Mouse (Mus musculus): Measurements from ENCODE around the gene Bcl11b. TPM values are rescaled to one million over a fixed set of nuclear protein-coding genes. Genes with fewer than 3 reads are reported as not detected.
A peak's percentile ranks its signal among the peaks of the same experiment; 100 is the strongest.

The Bcl11b gene
- polyA plus RNA-seq, 1 experiment from 2014 or later: 2.6 TPM

- no peak overlapping the region for H3K27ac ChIP-seq (ENCODE audit: low read length)
- H3K9ac ChIP-seq (replicated peaks; ENCODE audit: low read length): no peak overlapping the region
- no peak overlapping the region for H3K4me2 ChIP-seq (replicated peaks; ENCODE audit: low read depth, low read length)
- H3K27me3 ChIP-seq (ENCODE audit: insufficient read depth, low read length): peaks cover 38% of the 10 kb centered on the region
- 76% methylated on average over 15 of the region's 15 CpGs for WGBS
- ATAC-seq (ENCODE audit: low FRiP score, low TSS enrichment): no peak
- no peak overlapping the region for H3K4me3 ChIP-seq (ENCODE audit: low read length)
- H3K4me1 ChIP-seq (ENCODE audit: insufficient read depth, low read length): peaks cover 6% of the 10 kb centered on the region
- no peaks in the 10 kb centered on the region for H3K9me3 ChIP-seq (ENCODE audit: low read length)
- H3K36me3 ChIP-seq (ENCODE audit: insufficient read depth, low read length): no peaks in the 10 kb centered on the region
Measured at GRCm38 (mm10) chr12:107999751-108000714, 3.4 kb downstream of the Bcl11b start.

- ATAC-seq (ENCODE audit: low FRiP score, low TSS enrichment): no peak
- WGBS: 2% methylated on average over 20 of the region's 20 CpGs
Measured at GRCm38 (mm10) chr12:107998746-107999145, 4.7 kb downstream of the Bcl11b start.

GRCm38 (mm10) chr12:107997901-107998300 lies 5.5 kb downstream of the Bcl11b start:
- H3K9me3 ChIP-seq (ENCODE audit: low read length): no peaks in the 10 kb centered on the region
- no peak overlapping the region for H3K4me2 ChIP-seq (replicated peaks; ENCODE audit: low read depth, low read length)
- 66% methylated on average over 11 of the region's 11 CpGs for WGBS
- no peak overlapping the region for H3K4me3 ChIP-seq (ENCODE audit: low read length)
- no peaks in the 10 kb centered on the region for H3K4me1 ChIP-seq (ENCODE audit: insufficient read depth, low read length)
- peaks cover 45% of the 10 kb centered on the region for H3K27me3 ChIP-seq (ENCODE audit: insufficient read depth, low read length)
- no peak overlapping the region for H3K9ac ChIP-seq (replicated peaks; ENCODE audit: low read length)
- H3K27ac ChIP-seq (ENCODE audit: low read length): no peak overlapping the region
- ATAC-seq (ENCODE audit: low FRiP score, low TSS enrichment): no peak
- no peaks in the 10 kb centered on the region for H3K36me3 ChIP-seq (ENCODE audit: insufficient read depth, low read length)

More at GRCm38 (mm10) chr12:107998746-107999145, 4.7 kb downstream of the Bcl11b start:
- Histone ChIP-seq H3K27ac (ENCODE audit: low read length) (no peak overlapping the region), H3K9ac (replicated peaks; ENCODE audit: low read length) (no peak overlapping the region), H3K4me1 (ENCODE audit: insufficient read depth, low read length) (no peaks in the 10 kb centered on the region), H3K36me3 (ENCODE audit: insufficient read depth, low read length) (no peaks in the 10 kb centered on the region), H3K4me3 (ENCODE audit: low read length) (no peak overlapping the region), H3K27me3 (ENCODE audit: insufficient read depth, low read length) (peaks cover 45% of the 10 kb centered on the region), H3K9me3 (ENCODE audit: low read length) (no peaks in the 10 kb centered on the region), H3K4me2 (replicated peaks; ENCODE audit: low read depth, low read length) (peak overlapping the region; percentile 14; the same call in 1 of the 2 replicates)

DNA sequence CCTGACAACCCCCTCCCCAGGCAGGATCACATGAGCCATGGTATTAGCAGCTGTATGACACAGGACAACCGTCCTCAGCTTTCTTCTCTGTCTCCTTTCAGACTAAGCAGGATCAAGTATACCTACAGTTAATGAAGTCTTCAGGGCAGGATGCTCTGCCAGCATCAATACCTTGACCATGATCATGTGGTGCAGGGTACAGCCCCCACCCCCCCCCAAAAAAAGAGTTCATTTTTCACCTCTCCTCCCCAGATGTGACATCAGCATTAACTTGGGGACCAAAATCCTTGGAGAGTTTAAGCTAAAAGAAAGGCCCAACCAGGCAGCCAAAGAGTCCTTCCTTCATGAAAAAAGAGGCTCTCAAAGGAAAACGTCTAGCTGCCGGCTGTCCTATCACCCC lies 6.2 kb downstream of the Bcl11b start:
- Histone ChIP-seq H3K9ac (replicated peaks; ENCODE audit: low read length) (no peak overlapping the region), H3K9me3 (ENCODE audit: low read length) (no peaks in the 10 kb centered on the region), H3K36me3 (ENCODE audit: insufficient read depth, low read length) (no peaks in the 10 kb centered on the region), H3K27ac (ENCODE audit: low read length) (no peak overlapping the region), H3K4me1 (ENCODE audit: insufficient read depth, low read length) (no peaks in the 10 kb centered on the region), H3K27me3 (ENCODE audit: insufficient read depth, low read length) (peaks cover 45% of the 10 kb centered on the region), H3K4me2 (replicated peaks; ENCODE audit: low read depth, low read length) (no peak overlapping the region), H3K4me3 (ENCODE audit: low read length) (no peak overlapping the region)
- 30% methylated on average over 3 of the region's 3 CpGs for WGBS
- ATAC-seq (ENCODE audit: low FRiP score, low TSS enrichment): no peak

GRCm38 (mm10) chr12:107996773-107997172 lies 6.6 kb downstream of the Bcl11b start:
- H3K4me3 ChIP-seq (ENCODE audit: low read length): no peak overlapping the region
- WGBS: 34% methylated on average over 4 of the region's 4 CpGs
- H3K27ac ChIP-seq (ENCODE audit: low read length): no peak overlapping the region
- H3K27me3 ChIP-seq (ENCODE audit: insufficient read depth, low read length): peaks cover 41% of the 10 kb centered on the region
- H3K4me1 ChIP-seq (ENCODE audit: insufficient read depth, low read length): no peaks in the 10 kb centered on the region
- no peak overlapping the region for H3K4me2 ChIP-seq (replicated peaks; ENCODE audit: low read depth, low read length)
- H3K36me3 ChIP-seq (ENCODE audit: insufficient read depth, low read length): no peaks in the 10 kb centered on the region
- no peak for ATAC-seq (ENCODE audit: low FRiP score, low TSS enrichment)
- no peak overlapping the region for H3K9ac ChIP-seq (replicated peaks; ENCODE audit: low read length)
- no peaks in the 10 kb centered on the region for H3K9me3 ChIP-seq (ENCODE audit: low read length)

GRCm38 (mm10) chr12:107996216-107996615 lies 7.2 kb downstream of the Bcl11b start:
- no peaks in the 10 kb centered on the region for H3K9me3 ChIP-seq (ENCODE audit: low read length)
- H3K27me3 ChIP-seq (ENCODE audit: insufficient read depth, low read length): peaks cover 38% of the 10 kb centered on the region
- no peak overlapping the region for H3K4me2 ChIP-seq (replicated peaks; ENCODE audit: low read depth, low read length)
- no peaks in the 10 kb centered on the region for H3K36me3 ChIP-seq (ENCODE audit: insufficient read depth, low read length)
- ATAC-seq (ENCODE audit: low FRiP score, low TSS enrichment): no peak
- WGBS: 70% methylated on average over 6 of the region's 6 CpGs
- no peak overlapping the region for H3K9ac ChIP-seq (replicated peaks; ENCODE audit: low read length)
- peaks cover under 1% of the 10 kb centered on the region; the same call in 1 of the 2 replicates for H3K4me1 ChIP-seq (ENCODE audit: insufficient read depth, low read length)
- no peak overlapping the region for H3K4me3 ChIP-seq (ENCODE audit: low read length)
- no peak overlapping the region for H3K27ac ChIP-seq (ENCODE audit: low read length)

- Histone ChIP-seq H3K4me3 (ENCODE audit: low read length) (no peak overlapping the region), H3K27me3 (ENCODE audit: insufficient read depth, low read length) (peaks cover 20% of the 10 kb centered on the region), H3K9me3 (ENCODE audit: low read length) (no peaks in the 10 kb centered on the region), H3K9ac (replicated peaks; ENCODE audit: low read length) (no peak overlapping the region), H3K36me3 (ENCODE audit: insufficient read depth, low read length) (no peaks in the 10 kb centered on the region), H3K4me2 (replicated peaks; ENCODE audit: low read depth, low read length) (no peak overlapping the region), H3K27ac (ENCODE audit: low read length) (no peak overlapping the region), H3K4me1 (ENCODE audit: insufficient read depth, low read length) (peaks cover 15% of the 10 kb centered on the region)
- 62% methylated on average over 4 of the region's 4 CpGs for WGBS
- no peak for ATAC-seq (ENCODE audit: low FRiP score, low TSS enrichment)
Measured at GRCm38 (mm10) chr12:107994421-107994820, 9.0 kb downstream of the Bcl11b start.

DNA sequence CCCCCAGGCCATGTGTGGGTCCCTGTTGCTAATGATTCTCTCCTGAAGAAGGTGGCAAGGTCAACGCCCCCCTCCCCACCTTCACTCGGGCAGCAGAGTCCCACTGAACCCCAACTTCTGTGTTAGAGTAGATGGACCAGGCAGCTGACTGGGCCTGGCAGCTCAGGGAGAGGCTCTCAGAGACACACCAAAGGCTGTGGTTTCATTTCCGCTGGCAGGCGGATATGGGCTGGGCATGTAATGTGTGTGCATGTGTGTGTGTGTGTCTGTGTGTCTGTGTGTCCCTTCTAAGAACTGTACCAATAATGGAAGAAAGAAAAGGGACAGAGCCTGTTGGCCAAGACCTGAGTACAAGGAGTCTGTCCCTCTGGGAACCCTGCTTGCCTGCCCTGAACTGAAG lies 10.4 kb downstream of the Bcl11b start:
- no peak for ATAC-seq (ENCODE audit: low FRiP score, low TSS enrichment)
- no peaks in the 10 kb centered on the region for H3K36me3 ChIP-seq (ENCODE audit: insufficient read depth, low read length)
- H3K4me2 ChIP-seq (replicated peaks; ENCODE audit: low read depth, low read length): no peak overlapping the region
- peaks cover 19% of the 10 kb centered on the region for H3K4me1 ChIP-seq (ENCODE audit: insufficient read depth, low read length)
- 75% methylated on average over 4 of the region's 4 CpGs for WGBS
- no peak overlapping the region for H3K4me3 ChIP-seq (ENCODE audit: low read length)
- peaks cover 19% of the 10 kb centered on the region for H3K27me3 ChIP-seq (ENCODE audit: insufficient read depth, low read length)
- no peak overlapping the region for H3K9ac ChIP-seq (replicated peaks; ENCODE audit: low read length)
- no peak overlapping the region for H3K27ac ChIP-seq (ENCODE audit: low read length)
- no peaks in the 10 kb centered on the region for H3K9me3 ChIP-seq (ENCODE audit: low read length)

- Histone ChIP-seq H3K9ac (replicated peaks; ENCODE audit: low read length) (no peak overlapping the region), H3K36me3 (ENCODE audit: insufficient read depth, low read length) (no peaks in the 10 kb centered on the region), H3K4me1 (ENCODE audit: insufficient read depth, low read length) (peaks cover 23% of the 10 kb centered on the region), H3K27ac (ENCODE audit: low read length) (no peak overlapping the region), H3K4me2 (replicated peaks; ENCODE audit: low read depth, low read length) (0 out of 2 replicates have a peak overlapping the region, but pooled peaks have one; percentile 47), H3K27me3 (ENCODE audit: insufficient read depth, low read length) (peaks cover 17% of the 10 kb centered on the region; the same call in 1 of the 2 replicates), H3K9me3 (ENCODE audit: low read length) (no peaks in the 10 kb centered on the region), H3K4me3 (ENCODE audit: low read length) (no peak overlapping the region)
- no peak for ATAC-seq (ENCODE audit: low FRiP score, low TSS enrichment)
- WGBS: 47% methylated on average over 11 of the region's 11 CpGs
Measured at GRCm38 (mm10) chr12:107991191-107991590, 12.2 kb downstream of the Bcl11b start.

DNA sequence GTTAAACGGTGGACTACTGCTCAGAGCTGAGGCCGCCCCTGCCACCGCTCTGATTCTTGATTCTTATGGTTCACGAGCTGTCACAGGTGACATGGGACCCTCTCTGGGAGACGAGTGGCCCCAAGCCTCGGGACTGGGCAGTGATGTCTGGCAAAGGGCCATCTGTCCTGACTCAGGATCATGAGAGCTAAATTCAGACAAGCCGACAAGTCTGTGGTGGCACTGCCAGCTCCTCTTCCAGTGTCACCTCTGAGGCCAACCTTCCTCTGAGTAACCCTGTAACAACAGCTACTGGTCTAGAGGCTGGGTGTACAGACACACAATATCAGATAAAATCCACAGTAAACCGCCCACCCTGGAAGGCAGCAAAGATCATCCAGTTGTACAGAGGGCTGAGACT lies 20.2 kb downstream of the Bcl11b start:
- Histone ChIP-seq H3K4me1 (ENCODE audit: insufficient read depth, low read length) (peaks cover 36% of the 10 kb centered on the region), H3K27ac (ENCODE audit: low read length) (no peak overlapping the region), H3K9ac (replicated peaks; ENCODE audit: low read length) (no peak overlapping the region), H3K36me3 (ENCODE audit: insufficient read depth, low read length) (no peaks in the 10 kb centered on the region), H3K27me3 (ENCODE audit: insufficient read depth, low read length) (no peaks in the 10 kb centered on the region; the same call in 1 of the 2 replicates), H3K9me3 (ENCODE audit: low read length) (no peaks in the 10 kb centered on the region), H3K4me2 (replicated peaks; ENCODE audit: low read depth, low read length) (no peak overlapping the region), H3K4me3 (ENCODE audit: low read length) (no peak overlapping the region)
- ATAC-seq (ENCODE audit: low FRiP score, low TSS enrichment): no peak
- 80% methylated on average over 8 of the region's 8 CpGs for WGBS

Measured in kidney, embryonic 16.5 days (tissue).